ENCODE assay signal across 26 mouse cellular contexts in the genomic region with DNA sequence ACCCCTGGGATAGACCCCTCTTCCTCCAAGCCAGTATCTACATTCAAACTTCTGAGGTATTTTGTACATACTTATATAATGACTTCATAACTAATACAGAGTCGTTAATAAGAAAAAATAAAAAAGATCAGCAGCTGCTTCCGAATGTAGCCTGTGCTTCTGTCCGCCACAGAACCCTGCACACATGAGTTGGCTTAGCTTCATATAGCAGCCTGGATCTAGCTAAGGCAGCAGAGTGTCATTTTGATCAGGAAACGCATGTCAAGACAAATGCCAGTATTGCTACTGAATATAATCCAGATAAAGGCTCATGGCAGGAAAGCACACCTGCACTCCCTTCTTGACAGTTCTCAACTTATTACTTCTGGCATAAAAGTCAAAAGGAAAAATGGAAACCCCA.
DNase-seq lines count a peak whose midpoint lies in the region; ATAC-seq and TF ChIP-seq lines count a peak whose summit lies in the region.
"Had no signal": no experiment of that assay in that cellular context is flagged by ENCODE, and none has a peak within 500 bp of the region (broad histone marks: within the 10 kb centered on the region; RNA-seq: fewer than 3 reads in every experiment).

No protein-coding gene starts in this region.

- no peak overlapping the region for H3K27ac ChIP-seq in kidney, adult 2 months (ENCODE audit: insufficient read depth, low read depth, low read length)
- no peak overlapping the region for H3K27ac ChIP-seq in kidney, embryonic 15.5 days
- H3K27ac ChIP-seq in embryonic facial prominence, embryonic 14.5 days (replicated peaks; ENCODE audit: low read depth, low read length), result no peak overlapping the region
- no peak overlapping the region for H3K27ac ChIP-seq in forebrain, embryonic 11.5 days (ENCODE audit: low read depth, low read length)
- H3K27ac ChIP-seq: embryonic facial prominence, embryonic 13.5 days; forebrain, embryonic 12.5 days had no signal

- no peaks in the 10 kb centered on the region for H3K27me3 ChIP-seq in kidney, adult 2 months (replicated peaks; ENCODE audit: control insufficient read depth, insufficient read depth, low read length)
- no peaks in the 10 kb centered on the region for H3K27me3 ChIP-seq in kidney, embryonic 15.5 days
- no peaks in the 10 kb centered on the region for H3K27me3 ChIP-seq in embryonic facial prominence, embryonic 14.5 days (replicated peaks; ENCODE audit: control insufficient read depth, insufficient read depth, low read length)
- no peaks in the 10 kb centered on the region for H3K27me3 ChIP-seq in forebrain, embryonic 11.5 days (ENCODE audit: control insufficient read depth, insufficient read depth, low read length)
- H3K27me3 ChIP-seq: CH12.LX; embryonic facial prominence, embryonic 13.5 days; Patski had no signal

- peaks cover 3% of the 10 kb centered on the region; the same call in 1 of the 2 replicates for H3K4me1 ChIP-seq in kidney, adult 2 months (ENCODE audit: control insufficient read depth, insufficient read depth, low read length)
- peaks cover 50% of the 10 kb centered on the region for H3K4me1 ChIP-seq in kidney, embryonic 15.5 days
- H3K4me1 ChIP-seq in embryonic facial prominence, embryonic 14.5 days (ENCODE audit: control insufficient read depth, insufficient read depth, low read length), result 0 out of 2 replicates have a peak, but pooled peaks cover 7% of the 10 kb centered on the region
- peaks cover 3% of the 10 kb centered on the region; the same call in 1 of the 2 replicates for H3K4me1 ChIP-seq in forebrain, embryonic 11.5 days (replicated peaks; ENCODE audit: control insufficient read depth, insufficient read depth, low read length)

- TF ChIP-seq CTCF in kidney, adult 2 months (conservative IDR thresholded peaks at IDR 0.05; ENCODE audit: insufficient read depth, insufficient read length, low read depth, low read length), result no peak

- no peaks in the 10 kb centered on the region for H3K36me3 ChIP-seq in kidney, adult 2 months (ENCODE audit: control insufficient read depth, insufficient read depth, low read length)
- H3K36me3 ChIP-seq in kidney, embryonic 15.5 days, result no peaks in the 10 kb centered on the region
- no peaks in the 10 kb centered on the region for H3K36me3 ChIP-seq in embryonic facial prominence, embryonic 14.5 days (ENCODE audit: control insufficient read depth, insufficient read depth, low read length)
- H3K36me3 ChIP-seq in forebrain, embryonic 11.5 days (ENCODE audit: control insufficient read depth, insufficient read depth, low read length), result no peaks in the 10 kb centered on the region
- H3K36me3 ChIP-seq: embryonic facial prominence, embryonic 13.5 days; forebrain, embryonic 12.5 days; G1E had no signal

- peak; percentile 4 for DNase-seq in kidney, adult 2 months
- peak; percentile 44 for DNase-seq in embryonic facial prominence, embryonic 14.5 days (ENCODE audit: low spot score)
- peak; percentile 38 for DNase-seq in retina, embryonic 14.5 days (ENCODE audit: low spot score)
- no peak for DNase-seq in left cerebral cortex, postnatal 10 days (ENCODE audit: extremely low spot score in 1 of 2, low spot score in 2 of 2)
- DNase-seq in gastrocnemius, adult 18-20 months (ENCODE audit: low spot score), result no peak
- DNase-seq in forebrain, embryonic 11.5 days (ENCODE audit: low spot score), result no peak
- DNase-seq: adrenal gland, adult 8-10 months; adrenal gland, postnatal 14 days; adrenal gland, postnatal 36 days; B cell, adult 2 months; cerebellum, adult 11-12 months; cerebellum, adult 2 months; cerebellum, adult 9-11 months; cerebellum, postnatal 14 days; cerebellum, postnatal 36 days; embryo, embryonic 11 days had no signal

- no peak overlapping the region for H3K4me3 ChIP-seq in kidney, adult 2 months (ENCODE audit: insufficient read depth, low read depth, low read length)
- H3K4me3 ChIP-seq in kidney, embryonic 15.5 days (replicated peaks), result no peak overlapping the region
- no peak overlapping the region for H3K4me3 ChIP-seq in embryonic facial prominence, embryonic 14.5 days (ENCODE audit: low read depth, low read length)
- no peak overlapping the region for H3K4me3 ChIP-seq in forebrain, embryonic 11.5 days (ENCODE audit: low read depth, low read length)
- H3K4me3 ChIP-seq: embryonic facial prominence, embryonic 13.5 days; forebrain, embryonic 12.5 days had no signal

- no peak overlapping the region for H3K9ac ChIP-seq in kidney, embryonic 15.5 days
- H3K9ac ChIP-seq in embryonic facial prominence, embryonic 14.5 days (ENCODE audit: low read depth, low read length), result no peak overlapping the region
- H3K9ac ChIP-seq in forebrain, embryonic 11.5 days (ENCODE audit: low read length), result no peak overlapping the region
- H3K9ac ChIP-seq: embryonic facial prominence, embryonic 13.5 days; forebrain, embryonic 12.5 days had no signal

- intact Hi-C loops in left cerebral cortex, postnatal 10 days (cut with DNase I), result no loop called here

- WGBS in kidney, adult 2 months, result 74% methylated on average over 4 of the region's 4 CpGs
- 79% methylated on average over 4 of the region's 4 CpGs for WGBS in kidney, embryonic 15.5 days
- WGBS in embryonic facial prominence, embryonic 14.5 days, result 58% methylated on average over 4 of the region's 4 CpGs
- WGBS in forebrain, embryonic 11.5 days, result 92% methylated on average over 4 of the region's 4 CpGs

- H3K4me2 ChIP-seq in kidney, embryonic 15.5 days, result no peak overlapping the region
- H3K4me2 ChIP-seq in embryonic facial prominence, embryonic 14.5 days (ENCODE audit: low read depth, low read length), result no peak overlapping the region
- H3K4me2 ChIP-seq in forebrain, embryonic 11.5 days (ENCODE audit: low read depth, low read length, severe bottlenecking), result no peak overlapping the region
- H3K4me2 ChIP-seq: embryonic facial prominence, embryonic 13.5 days; forebrain, embryonic 12.5 days had no signal

- no peaks in the 10 kb centered on the region for H3K9me3 ChIP-seq in kidney, embryonic 15.5 days (replicated peaks)
- H3K9me3 ChIP-seq in embryonic facial prominence, embryonic 14.5 days (ENCODE audit: control insufficient read depth, low read length), result no peaks in the 10 kb centered on the region
- no peaks in the 10 kb centered on the region for H3K9me3 ChIP-seq in forebrain, embryonic 11.5 days (ENCODE audit: control insufficient read depth, low read length)
- H3K9me3 ChIP-seq: embryonic facial prominence, embryonic 13.5 days; forebrain, embryonic 12.5 days; G1E had no signal

- ATAC-seq in kidney, embryonic 15.5 days (replicated peaks; ENCODE audit: low FRiP score), result no peak
- ATAC-seq in embryonic facial prominence, embryonic 14.5 days (ENCODE audit: low read depth), result no peak
- no peak for ATAC-seq in forebrain, embryonic 11.5 days (replicated peaks; ENCODE audit: low FRiP score)
- ATAC-seq: activated CD4-positive, CD25-positive, alpha-beta regulatory T cell, adult 4 months; CD4-positive, CD25-positive, alpha-beta regulatory T cell, adult 4 months; forebrain, embryonic 14.5 days; forebrain, embryonic 16.5 days; Patski had no signal

- TF ChIP-seq POLR2A in kidney, adult 2 months (IDR thresholded peaks at IDR 0.05; ENCODE audit: low read depth, low read length), result no peak

Comparison
In these comparisons a context has a peak if more than half of its experiments do, and no peak if none do; other contexts are left out.
1. DNase-seq: peak in kidney, adult 2 months (single experiment), embryonic facial prominence, embryonic 14.5 days (single experiment) and retina, embryonic 14.5 days (single experiment); none in left cerebral cortex, postnatal 10 days (0 of 2), gastrocnemius, adult 18-20 months (single experiment) and forebrain, embryonic 11.5 days (single experiment).